Mouse (Mus musculus): Measurements from ENCODE around the gene Pdia4. TPM values are rescaled to one million over a fixed set of nuclear protein-coding genes. Genes with fewer than 3 reads are reported as not detected.

The Pdia4 gene
- polyA plus RNA-seq, 1 experiment, result 44.0 TPM

- Histone ChIP-seq H3K4me3 (ENCODE audit: insufficient read depth, low read depth, low read length) (peak overlapping the region; percentile 75), H3K27me3 (replicated peaks; ENCODE audit: control insufficient read depth, insufficient read depth, low read length) (no peaks in the 10 kb centered on the region), H3K36me3 (ENCODE audit: control insufficient read depth, insufficient read depth, low read length) (no peaks in the 10 kb centered on the region; the same call in 1 of the 2 replicates), H3K4me1 (ENCODE audit: control insufficient read depth, insufficient read depth, low read length) (peaks cover 11% of the 10 kb centered on the region; the same call in 1 of the 2 replicates), H3K27ac (ENCODE audit: insufficient read depth, low read depth, low read length) (peak overlapping the region; percentile 8; the same call in 1 of the 2 replicates)
- TF ChIP-seq POLR2A (IDR thresholded peaks at IDR 0.05; ENCODE audit: low read depth, low read length), result no peak
- no peak for TF ChIP-seq CTCF (conservative IDR thresholded peaks at IDR 0.05; ENCODE audit: insufficient read depth, insufficient read length, low read depth, low read length)
- WGBS, result under 1% methylated on average over 17 of the region's 17 CpGs
- peak; percentile 42 for DNase-seq
Measured at GRCm38 (mm10) chr6:47812271-47812915, 837 bp downstream of the Pdia4 start.

GRCm38 (mm10) chr6:47811324-47811723 is 1.9 kb downstream of the Pdia4 start:
- TF ChIP-seq CTCF (conservative IDR thresholded peaks at IDR 0.05; ENCODE audit: insufficient read depth, insufficient read length, low read depth, low read length), result no peak
- TF ChIP-seq POLR2A (IDR thresholded peaks at IDR 0.05; ENCODE audit: low read depth, low read length), result no peak
- no peak overlapping the region; the same call in 1 of the 2 replicates for H3K4me3 ChIP-seq (ENCODE audit: insufficient read depth, low read depth, low read length)
- H3K36me3 ChIP-seq (ENCODE audit: control insufficient read depth, insufficient read depth, low read length), result no peaks in the 10 kb centered on the region; the same call in 1 of the 2 replicates
- peaks cover 11% of the 10 kb centered on the region; the same call in 1 of the 2 replicates for H3K4me1 ChIP-seq (ENCODE audit: control insufficient read depth, insufficient read depth, low read length)
- H3K27me3 ChIP-seq (replicated peaks; ENCODE audit: control insufficient read depth, insufficient read depth, low read length), result no peaks in the 10 kb centered on the region
- H3K27ac ChIP-seq (ENCODE audit: insufficient read depth, low read depth, low read length), result no peak overlapping the region
- no peak for DNase-seq
- WGBS, result 48% methylated on average over 5 of the region's 5 CpGs

- TF ChIP-seq CTCF (conservative IDR thresholded peaks at IDR 0.05; ENCODE audit: insufficient read depth, insufficient read length, low read depth, low read length) (no peak), POLR2A (IDR thresholded peaks at IDR 0.05; ENCODE audit: low read depth, low read length) (no peak)
- no peak for DNase-seq
- Histone ChIP-seq H3K4me1 (ENCODE audit: control insufficient read depth, insufficient read depth, low read length) (peaks cover 11% of the 10 kb centered on the region; the same call in 1 of the 2 replicates), H3K4me3 (ENCODE audit: insufficient read depth, low read depth, low read length) (no peak overlapping the region), H3K27me3 (replicated peaks; ENCODE audit: control insufficient read depth, insufficient read depth, low read length) (no peaks in the 10 kb centered on the region), H3K27ac (ENCODE audit: insufficient read depth, low read depth, low read length) (no peak overlapping the region), H3K36me3 (ENCODE audit: control insufficient read depth, insufficient read depth, low read length) (peaks cover 1% of the 10 kb centered on the region; the same call in 1 of the 2 replicates)
- WGBS, result 52% methylated on average over 2 of the region's 2 CpGs
Measured at GRCm38 (mm10) chr6:47810181-47810580, 3.0 kb downstream of the Pdia4 start.

GRCm38 (mm10) chr6:47809053-47809452 is 4.2 kb downstream of the Pdia4 start:
- Histone ChIP-seq H3K4me1 (ENCODE audit: control insufficient read depth, insufficient read depth, low read length) (peaks cover 11% of the 10 kb centered on the region; the same call in 1 of the 2 replicates), H3K27me3 (replicated peaks; ENCODE audit: control insufficient read depth, insufficient read depth, low read length) (no peaks in the 10 kb centered on the region), H3K27ac (ENCODE audit: insufficient read depth, low read depth, low read length) (no peak overlapping the region), H3K36me3 (ENCODE audit: control insufficient read depth, insufficient read depth, low read length) (peaks cover 3% of the 10 kb centered on the region), H3K4me3 (ENCODE audit: insufficient read depth, low read depth, low read length) (no peak overlapping the region)
- DNase-seq, result no peak
- TF ChIP-seq POLR2A (IDR thresholded peaks at IDR 0.05; ENCODE audit: low read depth, low read length) (no peak), CTCF (conservative IDR thresholded peaks at IDR 0.05; ENCODE audit: insufficient read depth, insufficient read length, low read depth, low read length) (no peak)
- WGBS, result 68% methylated on average over 4 of the region's 4 CpGs

- peaks cover 6% of the 10 kb centered on the region for H3K36me3 ChIP-seq (ENCODE audit: control insufficient read depth, insufficient read depth, low read length)
- TF ChIP-seq CTCF (conservative IDR thresholded peaks at IDR 0.05; ENCODE audit: insufficient read depth, insufficient read length, low read depth, low read length) (no peak), POLR2A (IDR thresholded peaks at IDR 0.05; ENCODE audit: low read depth, low read length) (no peak)
- H3K27ac ChIP-seq (ENCODE audit: insufficient read depth, low read depth, low read length), result no peak overlapping the region
- peaks cover 11% of the 10 kb centered on the region; the same call in 1 of the 2 replicates for H3K4me1 ChIP-seq (ENCODE audit: control insufficient read depth, insufficient read depth, low read length)
- H3K4me3 ChIP-seq (ENCODE audit: insufficient read depth, low read depth, low read length), result no peak overlapping the region
- 84% methylated on average over 5 of the region's 5 CpGs for WGBS
- no peak for DNase-seq
- H3K27me3 ChIP-seq (replicated peaks; ENCODE audit: control insufficient read depth, insufficient read depth, low read length), result no peaks in the 10 kb centered on the region
Measured at GRCm38 (mm10) chr6:47808545-47808944, 4.7 kb downstream of the Pdia4 start.

- Histone ChIP-seq H3K4me1 (ENCODE audit: control insufficient read depth, insufficient read depth, low read length) (peaks cover 11% of the 10 kb centered on the region; the same call in 1 of the 2 replicates), H3K36me3 (ENCODE audit: control insufficient read depth, insufficient read depth, low read length) (peaks cover 6% of the 10 kb centered on the region), H3K4me3 (ENCODE audit: insufficient read depth, low read depth, low read length) (no peak overlapping the region), H3K27ac (ENCODE audit: insufficient read depth, low read depth, low read length) (no peak overlapping the region), H3K27me3 (replicated peaks; ENCODE audit: control insufficient read depth, insufficient read depth, low read length) (no peaks in the 10 kb centered on the region)
- no peak for DNase-seq
- WGBS, result 73% methylated on average over 2 of the region's 2 CpGs
- TF ChIP-seq POLR2A (IDR thresholded peaks at IDR 0.05; ENCODE audit: low read depth, low read length) (no peak), CTCF (conservative IDR thresholded peaks at IDR 0.05; ENCODE audit: insufficient read depth, insufficient read length, low read depth, low read length) (no peak)
Measured at GRCm38 (mm10) chr6:47807419-47807818, 5.8 kb downstream of the Pdia4 start.

- DNase-seq, result no peak
- H3K4me1 ChIP-seq (ENCODE audit: control insufficient read depth, insufficient read depth, low read length), result peaks cover 3% of the 10 kb centered on the region; the same call in 1 of the 2 replicates
- H3K36me3 ChIP-seq (ENCODE audit: control insufficient read depth, insufficient read depth, low read length), result peaks cover 6% of the 10 kb centered on the region
- TF ChIP-seq POLR2A (IDR thresholded peaks at IDR 0.05; ENCODE audit: low read depth, low read length) (no peak), CTCF (conservative IDR thresholded peaks at IDR 0.05; ENCODE audit: insufficient read depth, insufficient read length, low read depth, low read length) (no peak)
- WGBS, result 51% methylated on average over 2 of the region's 2 CpGs
- no peak overlapping the region for H3K4me3 ChIP-seq (ENCODE audit: insufficient read depth, low read depth, low read length)
- no peak overlapping the region for H3K27ac ChIP-seq (ENCODE audit: insufficient read depth, low read depth, low read length)
- H3K27me3 ChIP-seq (replicated peaks; ENCODE audit: control insufficient read depth, insufficient read depth, low read length), result no peaks in the 10 kb centered on the region
Measured at GRCm38 (mm10) chr6:47805520-47805919, 7.7 kb downstream of the Pdia4 start.
